Mouse (Mus musculus): ENCODE results near the gene Gm20388. TPM values are rescaled to one million over a fixed set of nuclear protein-coding genes. Genes with fewer than 3 reads are reported as not detected.
A peak's percentile ranks its signal among the peaks of the same experiment; 100 is the strongest.
"Not testable (repeated sequence)": the region's sequence is repeated elsewhere in the genome, so short reads cannot be mapped to it uniquely, and the experiment has no call there.

Gene Gm20388
- total RNA-seq, 2 experiments from 2014 or later: 12.7 TPM; not detected in 1

GRCm38 (mm10) chr8:122573176-122573575 lies 2662.5 kb downstream of the Gm20388 start:
- not testable (repeated sequence) for DNase-seq

GRCm38 (mm10) chr8:122573577-122573976 lies 2662.9 kb downstream of the Gm20388 start:
- no peak for DNase-seq

DNA sequence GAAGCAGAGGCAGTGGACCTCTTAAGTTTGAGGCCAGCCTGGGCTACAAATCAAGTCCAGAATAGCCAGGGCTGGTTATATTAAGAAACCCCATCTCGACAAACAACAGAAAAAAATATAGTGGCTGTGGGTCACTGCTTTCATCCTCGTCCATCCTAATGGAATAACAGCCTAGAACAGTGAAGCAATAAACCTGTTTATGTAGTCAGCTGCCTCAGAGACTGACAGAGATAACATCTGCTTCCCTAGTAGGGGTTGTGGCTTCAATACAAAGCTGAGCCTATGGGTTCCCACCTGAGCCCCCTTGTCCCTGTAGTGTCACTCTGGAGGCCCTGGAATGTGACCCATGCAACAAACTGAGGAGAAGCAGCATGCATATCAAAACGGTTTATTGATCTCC lies 2663.6 kb downstream of the Gm20388 start:
- DNase-seq: no peak

- no peak for DNase-seq
These were observed 2664.1 kb downstream of the Gm20388 start for GRCm38 (mm10) chr8:122574667-122575251.

DNA sequence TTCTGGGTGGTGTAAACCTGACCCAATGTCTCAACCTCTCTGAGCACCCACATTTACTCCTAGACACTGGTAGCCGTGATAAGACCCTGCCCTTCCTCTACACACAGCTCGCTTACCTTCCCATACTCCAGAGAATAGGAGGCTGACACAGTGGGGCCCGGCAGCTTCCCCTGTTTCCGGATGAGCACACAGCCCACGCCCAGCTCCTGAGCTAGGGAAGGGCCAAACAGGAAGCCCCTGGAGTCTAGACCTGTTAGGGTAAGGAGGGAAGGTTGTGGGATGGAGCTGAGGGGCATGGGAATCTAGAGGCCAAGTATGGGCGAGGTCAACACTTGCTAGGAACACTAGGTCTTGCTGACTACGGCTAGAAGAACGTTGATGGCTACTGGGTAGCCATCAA lies 2664.6 kb downstream of the Gm20388 start:
- no peak for DNase-seq

DNA sequence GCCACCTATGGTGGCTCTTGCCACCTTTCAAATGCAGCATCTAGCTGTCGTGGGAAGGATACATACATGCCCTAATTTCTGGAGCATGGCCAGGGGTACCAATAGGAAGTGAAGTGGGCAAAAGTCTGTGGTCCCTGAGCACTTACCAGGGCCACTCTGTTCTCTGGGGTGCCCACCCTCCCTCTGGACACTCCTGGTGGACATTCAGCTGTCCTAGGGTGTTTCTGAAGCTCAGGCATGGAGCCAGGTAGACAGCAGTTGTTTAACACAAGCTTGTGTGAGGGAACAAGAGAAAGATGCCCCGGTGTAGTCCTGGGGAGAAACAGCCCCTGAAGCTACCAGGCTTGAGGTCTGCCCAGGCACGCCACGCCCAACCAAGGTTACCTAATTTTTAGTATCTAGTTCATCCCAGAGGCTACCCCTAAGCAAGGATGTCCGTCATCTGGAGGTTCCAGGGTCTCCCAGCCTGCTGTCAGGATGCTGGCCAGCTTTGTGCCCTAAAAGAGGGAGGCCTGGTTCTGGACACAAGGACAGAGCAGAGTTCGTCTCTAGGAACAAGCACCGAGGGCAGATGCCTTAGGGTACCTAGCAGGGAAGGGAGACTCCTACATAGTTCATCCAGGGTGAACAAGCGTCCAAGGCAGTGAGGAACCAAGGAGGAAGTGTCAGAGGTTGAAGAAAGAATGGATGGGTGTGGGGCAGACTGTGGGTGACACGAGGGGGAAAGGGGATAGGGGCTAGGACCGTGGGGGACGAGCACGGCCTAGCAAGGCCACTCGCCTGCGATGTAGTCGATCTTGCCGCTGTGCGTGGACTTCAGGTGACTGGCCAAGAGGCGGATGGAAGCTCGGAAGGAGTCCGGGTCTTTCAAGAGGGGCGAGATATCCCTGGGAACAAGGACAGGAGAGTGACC lies 2665.3 kb downstream of the Gm20388 start:
- peak in 1 of 2 experiments; percentile 15 for DNase-seq

DNA sequence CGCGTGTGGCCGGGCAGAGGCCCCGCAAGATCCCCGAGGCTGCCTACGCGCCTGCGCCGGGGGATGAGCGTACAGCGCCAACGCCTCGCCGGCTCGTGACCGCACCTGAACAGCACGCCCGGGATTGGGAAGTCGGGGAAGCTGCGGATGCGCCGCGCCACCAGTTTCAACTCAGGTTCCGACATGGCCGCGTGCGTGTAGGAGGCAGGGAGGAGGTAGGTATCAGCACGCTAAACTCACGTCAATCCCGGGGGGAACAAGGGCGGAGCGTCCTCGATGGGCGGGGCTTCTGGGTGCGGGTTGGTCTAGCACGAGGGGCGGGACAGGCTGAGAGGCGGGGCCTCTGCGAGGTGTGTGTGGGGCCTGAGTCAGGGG lies 2666.0 kb downstream of the Gm20388 start, which contains the start of gene Aprt:
Gene Aprt (minus strand): TSS at position 262 of the 375 bp plus-strand sequence.
- DNase-seq: peak; percentile 91 to 92

GRCm38 (mm10) chr8:122577116-122577515 lies 2666.5 kb downstream of the Gm20388 start:
- DNase-seq: no peak

- no peak for DNase-seq
These were observed 2668.6 kb downstream of the Gm20388 start for GRCm38 (mm10) chr8:122579196-122579595.

- no peak for DNase-seq
These were observed 2670.3 kb downstream of the Gm20388 start for GRCm38 (mm10) chr8:122580926-122581325.

GRCm38 (mm10) chr8:122584981-122585380 lies 2674.3 kb downstream of the Gm20388 start:
- DNase-seq: no peak

DNA sequence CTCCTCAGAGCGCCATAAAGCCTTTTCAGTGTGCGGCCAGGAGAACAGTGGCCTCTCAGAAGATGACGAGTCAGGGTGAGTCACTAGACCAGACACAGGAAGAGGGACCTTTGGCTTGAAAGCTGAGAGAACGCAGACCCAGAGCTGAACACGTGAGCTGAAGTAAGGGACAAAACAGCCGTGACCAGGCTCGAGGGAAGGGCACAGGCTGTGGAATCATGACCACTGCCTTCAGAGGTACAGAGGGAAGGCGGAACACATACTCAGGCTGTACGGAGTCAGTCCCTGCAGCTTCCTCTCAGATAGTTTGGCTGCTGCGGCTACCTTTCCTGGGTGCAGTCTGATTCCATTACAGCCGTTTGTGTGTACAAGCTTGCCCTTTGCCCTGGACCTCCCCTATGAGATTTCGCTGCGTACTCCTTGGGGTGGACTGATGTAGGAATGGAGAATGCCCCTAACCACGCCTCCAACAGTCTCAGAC lies 2674.8 kb downstream of the Gm20388 start:
- no peak for DNase-seq

DNA sequence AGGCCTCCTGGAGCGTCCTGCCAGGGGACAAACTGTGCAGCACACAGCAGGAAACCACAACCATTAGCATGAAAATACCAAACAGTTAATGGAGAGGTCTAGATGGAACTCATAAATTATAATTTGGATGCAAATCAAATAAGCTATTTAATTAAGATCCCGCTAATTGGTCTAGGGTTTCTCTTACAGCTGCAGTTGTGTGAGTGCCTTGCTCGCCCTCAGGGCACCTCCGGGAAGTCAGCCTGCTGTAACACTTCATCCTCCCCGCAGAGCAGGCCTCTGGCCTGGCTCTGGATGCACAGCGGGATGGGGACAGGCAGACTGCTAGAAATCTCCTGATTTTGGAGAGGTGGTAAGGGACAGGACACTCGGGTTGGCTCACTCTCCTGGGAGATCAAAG lies 2675.5 kb downstream of the Gm20388 start:
- no peak for DNase-seq

GRCm38 (mm10) chr8:122586749-122587148 lies 2676.1 kb downstream of the Gm20388 start:
- DNase-seq: no peak

GRCm38 (mm10) chr8:122593240-122593639 lies 2682.6 kb downstream of the Gm20388 start:
- no peak for DNase-seq

DNA sequence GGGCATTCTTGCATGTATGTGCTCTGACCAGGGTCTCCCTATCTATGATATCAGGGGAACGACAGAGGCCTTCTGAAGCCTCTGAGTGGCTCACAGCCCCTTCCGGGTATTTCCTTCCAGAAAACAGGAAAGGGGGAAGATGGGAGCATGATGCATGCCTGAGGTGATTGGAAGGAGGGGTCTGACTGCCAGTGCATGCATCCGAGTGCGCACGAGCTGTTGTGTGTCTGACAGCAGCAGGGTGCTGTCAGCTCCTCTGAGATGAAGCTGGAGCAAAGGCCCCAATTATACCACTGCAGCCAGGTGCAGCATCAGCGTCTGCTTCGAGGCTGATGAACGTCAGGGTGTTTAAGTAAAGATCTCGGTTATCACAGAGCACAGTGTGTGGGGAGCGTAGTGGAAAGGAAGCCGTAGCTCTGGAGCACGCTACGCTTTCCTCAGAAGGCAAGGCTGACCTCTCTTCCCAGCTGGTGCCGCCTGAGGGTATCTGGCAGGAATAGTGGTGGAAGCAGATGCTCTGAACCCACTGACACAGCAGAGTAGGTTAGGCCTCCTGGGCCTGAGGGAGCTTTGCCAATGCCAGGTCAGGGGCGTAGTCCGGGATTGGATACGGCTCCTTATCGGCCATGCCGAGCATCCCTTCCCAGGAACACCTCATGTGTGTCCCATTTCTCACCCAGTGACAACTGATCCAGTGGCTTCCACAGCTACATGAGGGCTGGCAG lies 2683.3 kb downstream of the Gm20388 start:
- DNase-seq: no peak

DNA sequence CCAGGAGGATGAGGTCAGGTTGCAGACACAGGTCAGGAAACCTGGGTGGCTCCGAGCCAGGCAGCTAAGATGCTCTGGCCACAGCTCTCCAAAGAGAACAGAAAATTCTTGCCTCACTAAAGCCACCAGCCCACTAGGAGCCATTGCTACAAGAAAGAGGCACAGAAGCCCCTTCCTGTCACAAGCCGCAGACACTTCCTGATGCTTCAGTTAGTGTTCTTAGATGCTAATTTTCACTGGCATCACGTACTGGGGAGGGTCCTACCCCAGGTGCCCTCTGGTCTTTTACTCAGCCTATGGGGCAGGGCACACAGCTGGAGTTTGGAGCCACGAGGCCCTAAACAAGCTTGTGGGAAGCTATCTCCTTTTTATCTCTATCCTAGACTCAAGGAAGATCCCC lies 2685.4 kb downstream of the Gm20388 start:
- no peak for DNase-seq

- no peak for DNase-seq
These were observed 2690.0 kb downstream of the Gm20388 start for GRCm38 (mm10) chr8:122600666-122601065.

DNA sequence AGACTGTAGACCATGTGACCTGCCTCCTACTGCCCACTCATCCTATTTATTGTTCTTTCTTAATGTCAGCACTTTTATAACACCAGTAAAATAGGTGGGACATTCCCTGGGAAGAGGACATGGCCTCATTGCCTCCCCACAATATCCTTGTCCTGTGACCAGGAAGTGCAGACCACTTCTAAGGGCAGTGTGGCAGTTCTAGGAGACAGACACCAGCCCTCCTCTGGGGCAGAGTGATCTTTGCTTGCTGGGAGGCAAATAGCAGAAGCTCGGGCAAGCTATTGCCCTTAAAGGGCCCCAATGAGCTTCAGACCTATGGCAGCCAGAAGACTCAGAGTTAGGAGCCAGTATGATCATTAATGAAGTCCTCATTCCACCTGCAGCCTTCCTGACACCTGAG lies 2694.0 kb downstream of the Gm20388 start:
- no peak for DNase-seq

DNA sequence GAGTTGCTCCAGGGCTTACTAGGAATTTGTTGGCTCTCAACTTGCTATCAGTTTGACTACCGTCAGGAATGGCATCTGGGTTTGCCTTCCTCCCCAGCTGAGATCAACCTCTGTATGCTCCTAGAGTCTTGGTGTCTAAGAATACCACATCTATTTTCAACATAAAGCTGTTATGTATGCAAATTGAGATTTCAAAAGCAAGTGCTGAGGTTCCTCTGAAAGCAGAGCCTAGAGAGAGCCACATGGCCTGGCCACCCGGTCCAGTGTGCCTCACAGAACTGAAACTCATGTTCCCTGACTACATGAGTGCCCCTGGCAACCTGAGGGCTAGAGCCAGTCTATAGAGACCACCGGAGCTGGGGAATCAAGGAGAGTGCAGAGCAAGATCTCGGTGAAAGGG lies 2694.7 kb downstream of the Gm20388 start:
- DNase-seq: no peak

DNA sequence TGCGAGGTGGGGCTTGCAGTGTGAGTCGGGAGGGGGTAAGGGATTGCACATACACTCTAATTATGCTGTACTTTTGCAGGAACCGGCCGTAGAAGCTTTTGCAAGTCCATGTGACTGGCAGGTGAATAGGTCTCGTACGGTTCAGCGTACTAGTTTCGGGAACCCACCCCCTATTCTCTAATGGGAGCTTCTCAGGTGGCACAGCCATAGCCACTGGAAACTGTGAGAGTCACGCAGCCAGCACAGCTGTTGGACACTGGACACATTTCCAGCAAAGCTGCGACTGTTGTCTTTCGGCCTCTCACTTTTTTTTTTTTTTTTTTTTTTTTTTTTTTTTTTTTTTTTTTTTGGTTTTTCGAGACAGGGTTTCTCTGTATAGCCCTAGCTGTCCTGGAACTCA lies 2696.2 kb downstream of the Gm20388 start:
- no peak for DNase-seq

DNA sequence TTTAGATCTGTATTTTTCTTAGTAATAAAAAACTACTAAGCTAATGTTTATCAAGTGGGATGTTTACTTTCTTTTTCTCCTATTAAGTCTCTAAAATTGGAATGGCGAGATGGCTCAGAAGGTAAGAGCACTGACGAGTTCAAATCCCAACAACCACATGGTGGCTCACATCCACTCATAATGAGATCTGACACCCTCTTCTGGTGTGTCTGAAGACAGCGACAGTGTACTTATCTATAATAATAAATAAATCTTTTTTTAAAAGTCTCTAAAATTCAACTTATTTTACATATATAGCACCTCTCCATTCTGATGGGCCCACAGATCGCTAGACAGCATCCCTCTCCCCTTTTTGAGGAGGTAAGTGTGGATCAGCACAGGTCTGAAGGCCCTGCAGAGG lies 2699.6 kb downstream of the Gm20388 start:
- no peak for DNase-seq
